Mouse (Mus musculus) naive thymus-derived CD4-positive, alpha-beta T cell, adult 5 months (primary cell): Measurements from ENCODE around the gene Nsun4. TPM values are rescaled to one million over a fixed set of nuclear protein-coding genes. Genes with fewer than 3 reads are reported as not detected.

Experiments used
- polyA plus RNA-seq: library from polyadenylated mRNA; unstranded; fragments of 100-300 nt; shearing (Covaris generic); gene quantifications from one replicate; pipeline ENCODE4 v1.2.1, GENCODE M21; 2017

The Nsun4 gene
- 53.4 TPM for polyA plus RNA-seq

GRCm38 (mm10) chr4:116053399-116053961 is at the start of gene Nsun4:
Nsun4 (minus strand) TSS chr4:116053876.

GRCm38 (mm10) chr4:116074861-116075620 is 21.4 kb upstream of the Nsun4 start, which contains the start of the genes Uqcrh and Lrrc41:
Uqcrh (minus strand) TSS chr4:116075071.
Lrrc41 (plus strand) TSS chr4:116075269.

GRCm38 (mm10) chr4:116017902-116018746 is 35.6 kb downstream of the Nsun4 start, which contains the start of gene Faah:
Faah (minus strand) TSS chr4:116017926.

Other genes starting within 250 kb of the Nsun4 start
- gene Mob3c, start 225.8 kb downstream of the Nsun4 start, polyA plus RNA-seq, result 28.0 TPM
- 54.4 TPM for gene Mknk1, start 214.7 kb downstream of the Nsun4 start, polyA plus RNA-seq
- gene Kncn, start 169.5 kb downstream of the Nsun4 start, polyA plus RNA-seq, result 0.17 TPM
- gene 6430628N08Rik, start 163.2 kb downstream of the Nsun4 start, polyA plus RNA-seq, result not detected
- gene Dmbx1, start 114.0 kb downstream of the Nsun4 start, polyA plus RNA-seq, result not detected
- 192 TPM for gene Faah, start 36.0 kb downstream of the Nsun4 start, polyA plus RNA-seq
- 472 TPM for gene Uqcrh, start 21.2 kb upstream of the Nsun4 start, polyA plus RNA-seq
- 42.7 TPM for gene Lrrc41, start 21.4 kb upstream of the Nsun4 start, polyA plus RNA-seq
- 0.97 TPM for gene Rad54l, start 69.8 kb upstream of the Nsun4 start, polyA plus RNA-seq
- gene Pomgnt1, start 70.0 kb upstream of the Nsun4 start, polyA plus RNA-seq, result 22.9 TPM
- gene Lurap1, start 97.5 kb upstream of the Nsun4 start, polyA plus RNA-seq, result not detected
- gene Tspan1, start 113.7 kb upstream of the Nsun4 start, polyA plus RNA-seq, result not detected
- gene 1700042G07Rik, start 119.5 kb upstream of the Nsun4 start, polyA plus RNA-seq, result not detected
- not detected for gene Gm49337, start 119.5 kb upstream of the Nsun4 start, polyA plus RNA-seq
- 2.9 TPM for gene Pik3r3, start 167.7 kb upstream of the Nsun4 start, polyA plus RNA-seq